Mouse (Mus musculus) liver, embryonic 14.5 days (tissue): Measurements from ENCODE around the gene Fam219a. TPM values are rescaled to one million over a fixed set of nuclear protein-coding genes. Genes with fewer than 3 reads are reported as not detected.
A peak's percentile ranks its signal among the peaks of the same experiment; 100 is the strongest.

Experiments
- ATAC-seq: fragments of 200-750 bp; cut with Nextera tagmentation; 2 replicates; pipeline ENCODE4 v1.8.0; 2017; ENCODE audit warnings: moderate number of reproducible peaks, mild to moderate bottlenecking, moderate library complexity; ENCODE audit not compliant: insufficient read depth
- DNase-seq, 3 experiments: peaks; one replicate each; pipeline ENCODE4 v3.0.0-alpha.2; 2012 to 2013; ENCODE audit warnings: low read depth in 3 of 3, low spot score in 3 of 3
- H3K27ac ChIP-seq: fragments of 300-500 bp; sonication (generic); 2 replicates; pipeline ENCODE4 v1.5.1; 2014; ENCODE audit warnings: moderate library complexity, mild to moderate bottlenecking, control low read depth, inconsistent platforms
- H3K27me3 ChIP-seq: fragments of 300-500 bp; sonication (generic); 2 replicates; pipeline ENCODE4 v1.6.1; 2014; ENCODE audit warnings: mild to moderate bottlenecking, low read length, moderate library complexity; ENCODE audit not compliant: control insufficient read depth, insufficient read depth
- H3K36me3 ChIP-seq: fragments of 300-500 bp; sonication (generic); replicated peaks from 2 replicates; pipeline ENCODE4 v1.6.1; 2014; ENCODE audit warnings: low read depth; ENCODE audit not compliant: control insufficient read depth, insufficient read depth
- H3K4me1 ChIP-seq, 2 experiments: fragments of 200-500 bp in 1 of 2; fragments of 300-500 bp in 1 of 2; sonication (generic) in 1 of 2; replicated peaks; 2 replicates each; pipeline ENCODE4 v1.6.1; 2012 to 2014; ENCODE audit warnings: antibody characterized with exemption in 1 of 2, inconsistent platforms in 1 of 2, low read length in 1 of 2; ENCODE audit not compliant: control insufficient read depth in 2 of 2, insufficient read depth in 2 of 2
- H3K4me2 ChIP-seq: fragments of 300-500 bp; sonication (generic); 2 replicates; pipeline ENCODE4 v1.6.1; 2014; ENCODE audit warnings: low read depth, mild to moderate bottlenecking, control low read depth, moderate library complexity
- H3K4me3 ChIP-seq, 2 experiments: fragments of 200-500 bp in 1 of 2; fragments of 300-500 bp in 1 of 2; sonication (generic) in 1 of 2; 2 replicates each; pipeline ENCODE4 v1.5.1; 2012 to 2014; ENCODE audit warnings: low read depth in 2 of 2, low read length in 2 of 2, mild to moderate bottlenecking in 2 of 2, control low read depth in 1 of 2, inconsistent platforms in 1 of 2, moderate library complexity in 1 of 2; ENCODE audit not compliant: insufficient read depth in 1 of 2
- H3K9ac ChIP-seq: fragments of 300-500 bp; sonication (generic); replicated peaks from 2 replicates; pipeline ENCODE4 v1.6.1; 2014; ENCODE audit warnings: mild to moderate bottlenecking, control low read depth, moderate library complexity
- H3K9me3 ChIP-seq: fragments of 300-500 bp; sonication (generic); 2 replicates; pipeline ENCODE4 v1.6.1; 2016; ENCODE audit warnings: low read length, mixed read lengths; ENCODE audit not compliant: control insufficient read depth
- CTCF ChIP-seq: IDR thresholded peaks from 2 replicates; pipeline ENCODE4 v1.5.1; 2016; ENCODE audit warnings: antibody characterized with exemption, low read depth, control low read depth
- EP300 ChIP-seq: IDR thresholded peaks from 2 replicates; pipeline ENCODE4 v1.6.1; 2016; ENCODE audit warnings: antibody characterized with exemption, low read depth
- WGBS: fragments of 180-500 bp; shearing (Covaris S2); extraction: QIAGEN DNeasy Blood & Tissue Kit; methylation state at CpG from one replicate; pipeline ENCODE4 v1.1.7; 2014; ENCODE audit not compliant: insufficient replicate concordance; 5-methylcytosine and 5-hydroxymethylcytosine counted together
- polyA plus RNA-seq, 2 experiments: library from polyadenylated mRNA; depleted of rRNA in 1 of 2; stranded (reverse) in 1 of 2; unstranded in 1 of 2; fragments of >200 nt; fragmentation: Nextera tagmentation in 1 of 2; extraction: Ambion mirVana in 1 of 2; gene quantifications; 2 replicates each; pipeline versions ENCODE4 v1.2.1 to v1.2.3; 2012 to 2014

The Fam219a gene
- polyA plus RNA-seq, 2 experiments, result 0.38 to 1.8 TPM

- no peak for ATAC-seq
- DNase-seq, result no peak
- WGBS, result 58% methylated on average over 6 of the region's 6 CpGs
Measured at GRCm38 (mm10) chr4:41575914-41576313, 6.6 kb upstream of the Fam219a start.

GRCm38 (mm10) chr4:41573492-41573891, 4.2 kb upstream of the Fam219a start:
- H3K27ac ChIP-seq, result no peak overlapping the region
- peaks cover 4% of the 10 kb centered on the region for H3K27me3 ChIP-seq
- no peaks in the 10 kb centered on the region for H3K9me3 ChIP-seq
- H3K9ac ChIP-seq, result no peak overlapping the region
- H3K4me1 ChIP-seq, result peaks cover 2 to 4% of the 10 kb centered on the region in 2 experiments; a peak in 3 of 4 replicates
- no peak for ATAC-seq
- H3K36me3 ChIP-seq, result no peaks in the 10 kb centered on the region
- no peak overlapping the region for H3K4me2 ChIP-seq
- WGBS, result 53% methylated on average over 4 of the region's 4 CpGs
- H3K4me3 ChIP-seq, result no peak overlapping the region
- no peak for DNase-seq
- TF ChIP-seq EP300 (no peak), CTCF (no peak)

More at GRCm38 (mm10) chr4:41575914-41576313, 6.6 kb upstream of the Fam219a start:
- Histone ChIP-seq H3K27ac (no peak overlapping the region), H3K4me2 (no peak overlapping the region), H3K9me3 (no peaks in the 10 kb centered on the region), H3K27me3 (no peaks in the 10 kb centered on the region), H3K9ac (no peak overlapping the region), H3K4me1 (no peaks in the 10 kb centered on the region), H3K36me3 (no peaks in the 10 kb centered on the region), H3K4me3 (no peak overlapping the region)
- no peak for TF ChIP-seq EP300
- TF ChIP-seq CTCF, result no peak

GRCm38 (mm10) chr4:41571490-41571889, 2.2 kb upstream of the Fam219a start:
- Histone ChIP-seq H3K27ac (no peak overlapping the region), H3K4me1 (peaks cover 2 to 4% of the 10 kb centered on the region in 2 experiments; a peak in 3 of 4 replicates), H3K4me2 (no peak overlapping the region), H3K36me3 (no peaks in the 10 kb centered on the region), H3K9me3 (no peaks in the 10 kb centered on the region), H3K27me3 (peaks cover 18% of the 10 kb centered on the region), H3K9ac (no peak overlapping the region), H3K4me3 (no peak overlapping the region)
- no peak for DNase-seq
- no peak for ATAC-seq
- 29% methylated on average over 5 of the region's 5 CpGs for WGBS
- TF ChIP-seq CTCF (peak; percentile 33; the same call in 1 of the 2 replicates), EP300 (no peak)

GRCm38 (mm10) chr4:41568682-41569410, 492 bp downstream of the Fam219a start:
- peak overlapping the region; percentile 97 for H3K4me2 ChIP-seq
- H3K4me1 ChIP-seq, result peaks cover 2 to 4% of the 10 kb centered on the region in 2 experiments; a peak in 3 of 4 replicates
- TF ChIP-seq CTCF, result no peak
- TF ChIP-seq EP300, result no peak
- no peaks in the 10 kb centered on the region for H3K9me3 ChIP-seq
- peak overlapping the region; percentile 51 for H3K9ac ChIP-seq
- no peaks in the 10 kb centered on the region for H3K36me3 ChIP-seq
- DNase-seq (no peak), ATAC-seq (no peak)
- peaks cover 18% of the 10 kb centered on the region for H3K27me3 ChIP-seq
- H3K4me3 ChIP-seq, result peak overlapping the region; percentile 60 to 71
- 2% methylated on average over 58 of the region's 58 CpGs for WGBS
- no peak overlapping the region for H3K27ac ChIP-seq

- TF ChIP-seq EP300 (no peak), CTCF (no peak)
- Histone ChIP-seq H3K9ac (no peak overlapping the region; the same call in 1 of the 2 replicates), H3K4me3 (peak overlapping the region; percentile 60 to 71; a peak in 3 of 4 replicates), H3K9me3 (no peaks in the 10 kb centered on the region), H3K4me2 (peak overlapping the region; percentile 97), H3K27ac (no peak overlapping the region), H3K36me3 (no peaks in the 10 kb centered on the region), H3K4me1 (peaks cover 2 to 4% of the 10 kb centered on the region in 2 experiments; a peak in 3 of 4 replicates), H3K27me3 (peaks cover 18% of the 10 kb centered on the region)
- WGBS, result 32% methylated on average over 19 of the region's 19 CpGs
- DNase-seq, result no peak
- ATAC-seq, result no peak
Measured at GRCm38 (mm10) chr4:41568239-41568638, 1.1 kb downstream of the Fam219a start.
